33 mouse cellular contexts compared by ENCODE assay signal in genomic region chr5:123487659-123488395, GRCm38 (mm10). TPM values are rescaled to one million over a fixed set of nuclear protein-coding genes. Genes with fewer than 3 reads are reported as not detected.
"Had no signal": no experiment of that assay in that cellular context is flagged by ENCODE, and none has a peak within 500 bp of the region (broad histone marks: within the 10 kb centered on the region; RNA-seq: fewer than 3 reads in every experiment).

No protein-coding gene starts in this region.

- H3K27me3 ChIP-seq: midbrain, embryonic 15.5 days; neural tube, embryonic 13.5 days had no signal

- H3K4me1 ChIP-seq: liver, embryonic 13.5 days had no signal

- DNase-seq: kidney, adult 18-20 months; kidney, adult 9 months; kidney, postnatal 25 days; layer of hippocampus, postnatal 36 days; liver, embryonic 13.5 days; lung, embryonic 14.5 days; retina, postnatal 1 day; right cerebral cortex, postnatal 25 days; spleen, adult 18-20 months; thymus, adult 18-20 months; thymus, postnatal 36 days had no signal

- H3K4me3 ChIP-seq: layer of hippocampus, adult 2 months; left cerebral cortex, adult 2 months; liver, embryonic 13.5 days; midbrain, embryonic 12.5 days; midbrain, embryonic 15.5 days; myocyte; neural tube, embryonic 13.5 days had no signal

- H3K4me2 ChIP-seq: liver, embryonic 13.5 days; lung, embryonic 14.5 days; midbrain, embryonic 12.5 days; midbrain, embryonic 15.5 days; neural tube, embryonic 13.5 days had no signal

- H3K9me3 ChIP-seq: liver, embryonic 13.5 days; midbrain, embryonic 12.5 days; midbrain, embryonic 15.5 days; neural tube, embryonic 13.5 days had no signal

- H3K27ac ChIP-seq: layer of hippocampus, adult 2 months; left cerebral cortex, adult 2 months; liver, embryonic 13.5 days; macrophage; midbrain, embryonic 12.5 days; midbrain, embryonic 15.5 days; neural tube, embryonic 13.5 days had no signal

- H3K9ac ChIP-seq: liver, embryonic 13.5 days; lung, embryonic 14.5 days; midbrain, embryonic 12.5 days; midbrain, embryonic 15.5 days; neural tube, embryonic 13.5 days had no signal

- H3K36me3 ChIP-seq: liver, embryonic 13.5 days; midbrain, embryonic 12.5 days; midbrain, embryonic 15.5 days; neural tube, embryonic 13.5 days had no signal

- ATAC-seq: lung, postnatal 0 days; midbrain, embryonic 15.5 days had no signal

RNA-seq across cellular contexts. Expression of gene Lrrc43, which starts 1.3 kb away (rescaled TPM):
- total RNA-seq: liver, adult 2 months; megakaryocyte-erythroid progenitor cell, adult 5-6 weeks; neutrophil, adult 5-6 weeks had no signal
- polyA plus RNA-seq: kidney, embryonic 16.5 days; large intestine, adult 2 months; limb, embryonic 11.5 days; limb, embryonic 14.5 days; liver, adult 2 months; liver, embryonic 13.5 days; liver, embryonic 16.5 days; lung, embryonic 14.5 days; macrophage; myocyte; stomach, embryonic 16.5 days; urinary bladder, adult 2 months had no signal

RNA-seq across cellular contexts. Expression of gene Il31, which starts 1.5 kb away (rescaled TPM):
- total RNA-seq: layer of hippocampus, adult 2 months; layer of hippocampus, postnatal 10 days; layer of hippocampus, postnatal 36 days; left cerebral cortex, adult 2 months; left cerebral cortex, postnatal 10 days; left cerebral cortex, postnatal 36 days; liver, adult 2 months; megakaryocyte-erythroid progenitor cell, adult 5-6 weeks; monocyte, adult 5-6 weeks; neutrophil, adult 5-6 weeks had no signal
- polyA plus RNA-seq: kidney, embryonic 16.5 days; large intestine, adult 2 months; limb, embryonic 11.5 days; limb, embryonic 14.5 days; liver, adult 2 months; liver, embryonic 13.5 days; liver, embryonic 16.5 days; lung, embryonic 14.5 days; lung, postnatal 0 days; macrophage; midbrain, embryonic 12.5 days; midbrain, embryonic 15.5 days; myocyte; neural tube, embryonic 13.5 days; stomach, embryonic 16.5 days; urinary bladder, adult 2 months had no signal

RNA-seq across cellular contexts. Expression of gene B3gnt4, which starts 22.4 kb away (rescaled TPM):
- total RNA-seq: liver, adult 2 months; monocyte, adult 5-6 weeks; neutrophil, adult 5-6 weeks had no signal
- polyA plus RNA-seq: liver, adult 2 months; macrophage had no signal

RNA-seq across cellular contexts. Expression of gene Gm49027, which starts 37.5 kb away (rescaled TPM):
- total RNA-seq: liver, adult 2 months; megakaryocyte-erythroid progenitor cell, adult 5-6 weeks; monocyte, adult 5-6 weeks; neutrophil, adult 5-6 weeks had no signal
- polyA plus RNA-seq: macrophage, myocyte had no signal
